Mouse (Mus musculus) heart, embryonic 11.5 days (tissue): ENCODE results near the gene Osgep. TPM values are rescaled to one million over a fixed set of nuclear protein-coding genes. Genes with fewer than 3 reads are reported as not detected.
A peak's percentile ranks its signal among the peaks of the same experiment; 100 is the strongest.
"Not testable (repeated sequence)": the region's sequence is repeated elsewhere in the genome, so short reads cannot be mapped to it uniquely, and the experiment has no call there.

Source experiments
- ATAC-seq: fragments of 200-750 bp; cut with Nextera tagmentation; replicated peaks from 2 replicates; pipeline ENCODE4 v1.8.0; 2017; ENCODE audit warnings: moderate library complexity; ENCODE audit not compliant: insufficient number of reproducible peaks, low FRiP score, low TSS enrichment
- H3K27ac ChIP-seq: fragments of 300-500 bp; sonication (generic); 2 replicates; pipeline ENCODE4 v1.5.1; 2014; ENCODE audit warnings: mild to moderate bottlenecking, low read depth, low read length
- H3K27me3 ChIP-seq: fragments of 300-500 bp; sonication (generic); 2 replicates; pipeline ENCODE4 v1.6.1; 2014; ENCODE audit warnings: mild to moderate bottlenecking, low read length, mixed read lengths; ENCODE audit not compliant: control insufficient read depth, insufficient read depth
- H3K36me3 ChIP-seq: fragments of 300-500 bp; sonication (generic); 2 replicates; pipeline ENCODE4 v1.6.1; 2014; ENCODE audit warnings: mild to moderate bottlenecking, low read length, moderate library complexity, mixed read lengths; ENCODE audit not compliant: control insufficient read depth, insufficient read depth
- H3K4me1 ChIP-seq: fragments of 300-500 bp; sonication (generic); 2 replicates; pipeline ENCODE4 v1.6.1; 2014; ENCODE audit warnings: low read length; ENCODE audit not compliant: control insufficient read depth, insufficient read depth
- H3K4me2 ChIP-seq: fragments of 300-500 bp; sonication (generic); 2 replicates; pipeline ENCODE4 v1.6.1; 2014; ENCODE audit warnings: mild to moderate bottlenecking, moderate library complexity
- H3K4me3 ChIP-seq: fragments of 300-500 bp; sonication (generic); 2 replicates; pipeline ENCODE4 v1.5.1; 2014; ENCODE audit warnings: low read depth, low read length
- H3K9ac ChIP-seq: fragments of 300-500 bp; sonication (generic); 2 replicates; pipeline ENCODE4 v1.6.1; 2014; ENCODE audit warnings: mild to moderate bottlenecking, low read depth, low read length, moderate library complexity
- H3K9me3 ChIP-seq: fragments of 300-500 bp; sonication (generic); replicated peaks from 2 replicates; pipeline ENCODE4 v1.6.1; 2016; ENCODE audit warnings: low read length; ENCODE audit not compliant: control insufficient read depth
- WGBS: fragments of 180-500 bp; shearing (Covaris S2); extraction: QIAGEN DNeasy Blood & Tissue Kit; methylation state at CpG from one replicate; pipeline ENCODE4 v1.1.7; 2014; ENCODE audit not compliant: insufficient replicate concordance; 5-methylcytosine and 5-hydroxymethylcytosine counted together
- polyA plus RNA-seq: library from polyadenylated mRNA; unstranded; fragments of >200 nt; fragmentation: Nextera tagmentation; extraction: Ambion mirVana; gene quantifications from 2 replicates; pipeline ENCODE4 v1.2.1, GENCODE M21; 2014

Osgep gene
- polyA plus RNA-seq, 1 experiment from 2014 or later: 124 TPM

- WGBS: 88% methylated on average over 2 of the region's 2 CpGs
- H3K27ac ChIP-seq, H3K9ac ChIP-seq, ATAC-seq, H3K4me1 ChIP-seq, H3K9me3 ChIP-seq, H3K4me3 ChIP-seq, H3K36me3 ChIP-seq, H3K27me3 ChIP-seq, H3K4me2 ChIP-seq: not testable (repeated sequence)
Measured at GRCm38 (mm10) chr14:50897992-50898391, 26.7 kb downstream of the Osgep start.

- no peak for ATAC-seq
- H3K27ac ChIP-seq: no peak within 1 kb of the TSS
- H3K9me3 ChIP-seq: no peaks in the 10 kb centered on the region
- H3K4me3 ChIP-seq: peak within 1 kb of the TSS; percentile 48
- H3K9ac ChIP-seq: peak within 1 kb of the TSS; percentile 63
- 0 out of 2 replicates have a peak, but pooled peaks cover 9% of the 10 kb centered on the region for H3K4me1 ChIP-seq
- WGBS: 39% methylated on average over 7 of the region's 7 CpGs
- H3K27me3 ChIP-seq: peaks cover 3% of the 10 kb centered on the region; the same call in 1 of the 2 replicates
- peak within 1 kb of the TSS; percentile 92 for H3K4me2 ChIP-seq
- no peaks in the 10 kb centered on the region for H3K36me3 ChIP-seq
Measured at GRCm38 (mm10) chr14:50897374-50897765, 27.3 kb downstream of the Osgep start, which contains the start of gene Klhl33. TSS of gene Klhl33 (minus strand) at chr14:50897507.

- peak overlapping the region; percentile 92 for H3K4me2 ChIP-seq
- H3K9me3 ChIP-seq: no peaks in the 10 kb centered on the region
- peaks cover 3% of the 10 kb centered on the region; the same call in 1 of the 2 replicates for H3K27me3 ChIP-seq
- ATAC-seq: no peak
- H3K27ac ChIP-seq: no peak overlapping the region
- no peaks in the 10 kb centered on the region for H3K36me3 ChIP-seq
- 0 out of 2 replicates have a peak, but pooled peaks cover 9% of the 10 kb centered on the region for H3K4me1 ChIP-seq
- peak overlapping the region; percentile 63 for H3K9ac ChIP-seq
- WGBS: 18% methylated on average over 23 of the region's 23 CpGs
- peak overlapping the region; percentile 48 for H3K4me3 ChIP-seq
Measured at GRCm38 (mm10) chr14:50896747-50897373, 27.8 kb downstream of the Osgep start.

GRCm38 (mm10) chr14:50895985-50896746, 28.5 kb downstream of the Osgep start:
- Histone ChIP-seq H3K4me2 (peak overlapping the region; percentile 92), H3K27me3 (peaks cover 3% of the 10 kb centered on the region; the same call in 1 of the 2 replicates), H3K36me3 (no peaks in the 10 kb centered on the region), H3K9ac (peak overlapping the region; percentile 63), H3K27ac (no peak overlapping the region), H3K4me3 (peak overlapping the region; percentile 48), H3K4me1 (0 out of 2 replicates have a peak, but pooled peaks cover 9% of the 10 kb centered on the region), H3K9me3 (no peaks in the 10 kb centered on the region)
- WGBS: 16% methylated on average over 19 of the region's 19 CpGs
- no peak for ATAC-seq

GRCm38 (mm10) chr14:50895407-50895806, 29.3 kb downstream of the Osgep start:
- H3K27ac ChIP-seq: no peak overlapping the region
- H3K9me3 ChIP-seq: no peaks in the 10 kb centered on the region
- H3K27me3 ChIP-seq: peaks cover 3% of the 10 kb centered on the region; the same call in 1 of the 2 replicates
- 0 out of 2 replicates have a peak, but pooled peaks cover 9% of the 10 kb centered on the region for H3K4me1 ChIP-seq
- H3K4me2 ChIP-seq: no peak overlapping the region
- no peak overlapping the region for H3K4me3 ChIP-seq
- H3K9ac ChIP-seq: no peak overlapping the region
- H3K36me3 ChIP-seq: no peaks in the 10 kb centered on the region
- ATAC-seq: no peak

- H3K9ac ChIP-seq: no peak overlapping the region
- 0 out of 2 replicates have a peak, but pooled peaks have one; percentile 35 for ATAC-seq
- H3K4me1 ChIP-seq: 0 out of 2 replicates have a peak, but pooled peaks cover 9% of the 10 kb centered on the region
- WGBS: 76% methylated on average over 22 of the region's 22 CpGs
- H3K27me3 ChIP-seq: peaks cover 3% of the 10 kb centered on the region; the same call in 1 of the 2 replicates
- no peaks in the 10 kb centered on the region for H3K9me3 ChIP-seq
- H3K27ac ChIP-seq: no peak overlapping the region
- H3K4me3 ChIP-seq: no peak overlapping the region
- no peaks in the 10 kb centered on the region for H3K36me3 ChIP-seq
- H3K4me2 ChIP-seq: no peak overlapping the region
Measured at GRCm38 (mm10) chr14:50892541-50893459, 31.9 kb downstream of the Osgep start.

GRCm38 (mm10) chr14:50892091-50892490, 32.6 kb downstream of the Osgep start:
- Histone ChIP-seq H3K36me3 (no peaks in the 10 kb centered on the region), H3K4me1 (0 out of 2 replicates have a peak, but pooled peaks cover 8% of the 10 kb centered on the region), H3K27me3 (peaks cover 3% of the 10 kb centered on the region; the same call in 1 of the 2 replicates), H3K4me2 (no peak overlapping the region), H3K4me3 (no peak overlapping the region), H3K9ac (no peak overlapping the region), H3K27ac (no peak overlapping the region), H3K9me3 (no peaks in the 10 kb centered on the region)
- 86% methylated on average over 7 of the region's 7 CpGs for WGBS
- no peak for ATAC-seq

- H3K9ac ChIP-seq: no peak overlapping the region
- no peak overlapping the region for H3K4me2 ChIP-seq
- peaks cover 2% of the 10 kb centered on the region; the same call in 1 of the 2 replicates for H3K27me3 ChIP-seq
- no peak overlapping the region for H3K27ac ChIP-seq
- H3K4me3 ChIP-seq: no peak overlapping the region
- H3K4me1 ChIP-seq: 0 out of 2 replicates have a peak, but pooled peaks cover 4% of the 10 kb centered on the region
- no peak for ATAC-seq
- 89% methylated on average over 8 of the region's 8 CpGs for WGBS
- no peaks in the 10 kb centered on the region for H3K9me3 ChIP-seq
- no peaks in the 10 kb centered on the region for H3K36me3 ChIP-seq
Measured at GRCm38 (mm10) chr14:50891621-50892020, 33.1 kb downstream of the Osgep start.
